Mouse (Mus musculus) megakaryocyte, adult 5-6 weeks (primary cell): ENCODE measurements at regions not wholly inside any gene's neighbourhood (a gene's known extent, or its start where the extent isn't known, plus 50 kb on each side); places are given as distances from the start of the nearest gene placed in this dataset.
"Not testable (repeated sequence)": the region's sequence is repeated elsewhere in the genome, so short reads cannot be mapped to it uniquely, and the experiment has no call there.

ENCODE experiments used
- ATAC-seq: 2 replicates; pipeline ENCODE4 v1.8.0; 2016; ENCODE audit warnings: mild to moderate bottlenecking, inconsistent platforms; ENCODE audit not compliant: poor library complexity, severe bottlenecking

DNA sequence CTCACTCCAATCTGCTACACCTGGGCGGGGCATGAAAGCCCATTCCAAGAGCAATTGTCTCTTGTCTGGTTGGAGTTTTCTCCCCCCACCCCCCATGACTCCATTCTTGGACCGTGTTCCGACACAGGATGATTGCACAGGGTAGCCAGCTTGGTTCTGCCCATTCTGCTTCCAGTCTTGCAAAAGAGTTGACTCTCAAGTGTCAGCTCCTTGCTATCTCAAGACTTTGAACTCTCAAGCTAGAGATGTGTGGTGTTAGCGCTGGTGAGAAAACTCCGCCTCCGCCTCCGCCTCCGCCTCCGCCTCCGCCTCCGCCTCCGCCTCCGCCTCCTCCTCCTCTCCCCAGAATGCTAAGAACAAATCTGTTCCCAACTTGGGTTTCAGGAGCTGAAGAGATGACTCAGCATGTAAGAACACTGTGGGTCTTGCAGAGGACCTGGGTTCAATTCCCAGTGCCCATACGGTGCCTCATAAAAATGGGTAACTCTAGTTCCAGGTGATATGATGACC, 135.1 kb downstream of the Bcat1 start:
- ATAC-seq, result no peak

DNA sequence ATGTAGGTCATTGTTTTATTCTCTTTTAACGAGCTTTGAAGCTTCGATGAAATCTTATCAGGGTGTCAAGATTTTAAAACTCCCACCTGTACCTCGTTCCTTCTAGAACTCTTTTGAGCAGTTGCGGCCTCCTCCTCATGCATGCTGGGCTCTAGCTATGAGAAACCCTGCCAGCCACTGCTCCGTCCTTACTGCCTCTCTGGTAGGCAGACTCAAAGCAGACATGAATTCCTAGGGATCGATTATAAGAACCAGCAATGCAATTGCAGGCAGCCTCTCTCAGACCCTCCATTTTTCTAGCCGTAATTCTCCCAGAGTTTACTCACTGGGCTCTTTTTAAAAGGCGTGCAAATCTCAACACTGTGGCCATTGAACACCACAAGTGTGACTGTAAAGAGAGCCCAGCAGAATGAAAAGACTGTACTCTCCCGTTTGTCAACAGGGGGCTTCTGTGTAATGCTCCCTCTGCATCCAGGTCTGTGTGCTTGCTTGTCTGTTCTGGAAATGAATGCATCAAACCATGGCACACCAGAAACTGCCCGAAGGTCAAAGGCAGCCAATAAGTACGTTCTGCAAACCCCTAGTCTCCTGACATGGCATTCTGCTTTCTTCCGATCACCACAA, 137.3 kb downstream of the Bcat1 start:
- ATAC-seq, result no peak

DNA sequence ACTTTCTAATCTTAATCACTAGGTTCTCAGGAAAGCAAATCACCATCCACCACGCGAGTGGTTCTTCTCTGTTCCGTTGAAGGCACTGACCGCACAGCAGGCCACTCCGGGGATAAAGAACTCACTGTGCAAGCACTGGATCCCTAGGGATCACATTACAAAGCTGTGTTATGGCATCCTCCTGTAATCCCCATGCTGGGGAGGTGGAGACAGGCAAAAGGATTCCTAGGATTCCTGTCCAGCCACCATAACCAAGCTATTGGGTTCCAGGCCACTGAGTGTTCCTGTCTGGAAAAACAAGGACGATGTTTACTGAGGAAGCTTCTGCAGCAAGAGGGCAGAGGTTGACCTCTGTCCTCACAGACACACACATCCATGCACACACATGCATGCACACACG, 138.8 kb downstream of the Bcat1 start:
- ATAC-seq, result no peak

DNA sequence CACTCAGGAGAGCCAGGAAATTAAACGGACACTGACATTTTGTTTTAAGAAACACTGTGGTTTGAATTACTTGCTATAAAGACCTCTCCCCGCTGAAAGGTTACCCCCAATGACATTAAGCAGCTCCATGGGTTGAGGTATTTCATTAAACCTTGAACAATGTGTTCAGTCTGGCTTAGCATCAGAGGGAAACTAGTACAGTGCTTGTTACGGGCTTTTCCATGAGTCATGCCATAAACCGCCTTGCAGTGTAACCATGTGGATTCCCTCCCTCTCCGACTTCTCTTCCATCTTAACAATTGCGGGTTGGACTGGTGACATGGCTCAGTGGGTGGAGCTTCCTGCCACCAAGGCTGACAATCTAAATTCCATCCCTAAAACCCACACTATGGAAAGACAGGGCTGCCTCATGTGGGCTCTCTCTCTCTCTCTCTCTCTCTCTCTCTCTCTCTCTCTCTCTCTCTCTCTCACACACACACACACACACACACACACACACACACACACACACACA, 142.2 kb downstream of the Bcat1 start:
- no peak for ATAC-seq

DNA sequence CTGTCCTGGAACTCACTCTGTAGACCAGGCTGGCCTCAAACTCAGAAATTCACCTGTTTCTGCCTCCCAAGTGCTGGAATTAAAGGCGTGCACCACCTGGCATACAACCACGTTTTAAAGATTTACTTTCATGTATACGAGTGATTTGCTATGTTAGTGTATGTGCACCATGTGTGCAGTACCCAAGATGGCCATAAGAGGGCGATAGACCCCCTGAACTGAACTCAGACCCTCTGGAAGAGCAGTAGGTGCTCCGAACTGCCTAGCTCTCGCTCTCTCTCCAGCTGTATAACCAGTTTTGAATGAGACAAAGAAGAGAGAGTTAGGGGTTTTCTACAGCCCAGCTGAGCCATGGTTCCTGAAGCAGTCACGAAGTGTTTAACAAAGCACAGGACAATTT, 143.6 kb downstream of the Bcat1 start:
- ATAC-seq, result no peak

DNA sequence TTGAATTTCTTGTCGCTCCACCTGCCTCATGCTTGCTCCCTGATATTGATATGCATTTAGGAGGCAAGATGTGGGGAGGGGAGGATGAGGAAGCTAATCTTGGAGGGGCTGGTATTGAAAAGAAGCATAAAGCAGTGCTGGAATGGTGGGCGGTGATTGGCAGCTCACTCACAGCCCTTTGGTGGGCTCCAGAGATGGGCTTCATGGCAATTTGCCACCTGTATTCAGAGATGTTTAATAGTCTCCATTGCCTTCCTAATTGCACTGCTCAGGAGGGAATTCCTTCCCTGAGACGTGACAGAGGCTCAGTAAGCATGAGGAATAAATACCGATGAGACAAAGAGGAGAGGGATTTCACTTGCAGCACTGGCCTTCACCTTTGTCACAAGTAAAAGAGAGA, 146.0 kb downstream of the Bcat1 start:
- ATAC-seq, result no peak

DNA sequence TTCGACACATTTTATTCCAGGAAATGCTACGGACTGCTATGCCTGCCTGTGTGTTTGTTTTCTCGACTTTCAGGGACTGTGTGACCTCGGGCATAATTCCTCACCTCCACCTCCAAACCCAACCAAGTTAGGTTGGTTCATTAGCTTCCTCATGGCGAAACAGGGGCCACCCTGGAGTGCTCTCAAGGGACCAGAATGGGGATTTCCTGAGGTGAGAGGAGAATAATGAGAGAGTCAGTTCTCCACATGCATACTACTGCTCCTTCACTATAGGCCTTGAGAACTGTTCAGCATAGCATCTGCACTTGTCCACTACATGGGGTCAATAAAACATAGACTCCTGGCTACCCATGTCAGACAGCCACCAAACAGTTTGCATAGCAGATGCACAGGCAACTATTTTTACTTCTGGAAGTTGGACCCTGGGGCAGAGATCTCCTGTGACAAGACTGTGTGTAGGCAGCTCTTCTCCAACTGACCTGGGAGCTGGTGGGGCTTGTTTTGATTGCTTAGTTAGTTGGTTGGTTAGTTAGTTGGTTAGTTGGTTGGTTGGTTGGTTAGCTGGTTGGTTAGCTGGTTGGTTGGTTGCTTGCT, 146.6 kb downstream of the Bcat1 start:
- ATAC-seq, result no peak

DNA sequence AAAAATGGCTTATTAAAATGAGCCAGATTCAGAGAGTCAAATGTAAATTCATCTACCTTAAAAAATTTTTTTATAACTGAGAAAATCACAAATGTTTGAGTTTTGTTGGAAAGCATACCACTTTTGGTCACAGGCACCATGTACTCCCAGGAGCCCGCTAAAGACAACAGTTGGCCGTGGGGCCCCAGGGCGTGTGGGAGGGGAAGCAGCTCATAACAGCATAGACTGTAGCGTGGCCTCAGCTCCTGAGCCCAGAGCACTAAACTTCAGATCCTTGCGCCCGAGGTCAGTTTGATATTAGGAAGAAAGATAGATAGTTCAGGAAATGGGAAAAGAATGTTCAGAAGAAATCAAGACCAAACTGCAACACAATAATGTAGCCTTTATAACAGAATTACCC, 145.8 kb upstream of the Sox5 start:
- ATAC-seq, result no peak

DNA sequence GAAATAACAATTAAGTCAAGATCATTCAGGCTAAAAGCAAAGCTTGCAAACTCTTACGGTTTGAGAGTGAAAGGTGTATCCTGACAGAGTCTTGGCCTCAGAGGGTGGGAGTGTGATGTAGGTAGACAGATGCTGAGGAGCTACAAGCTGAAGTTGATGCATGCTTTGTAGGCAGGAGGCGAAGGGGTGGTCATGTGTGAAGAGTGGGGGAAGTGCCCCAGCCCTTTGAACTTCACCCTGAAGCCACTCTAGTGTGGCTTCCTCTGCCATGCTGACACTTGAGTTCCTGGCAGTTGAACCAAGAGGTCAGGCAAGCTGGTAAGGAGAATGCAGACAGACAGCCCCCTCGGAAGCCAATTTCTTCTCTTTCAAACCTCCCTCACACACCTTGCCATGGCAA, 141.0 kb upstream of the Sox5 start:
- ATAC-seq, result 0 out of 2 replicates have a peak, but pooled peaks have one; percentile 23

DNA sequence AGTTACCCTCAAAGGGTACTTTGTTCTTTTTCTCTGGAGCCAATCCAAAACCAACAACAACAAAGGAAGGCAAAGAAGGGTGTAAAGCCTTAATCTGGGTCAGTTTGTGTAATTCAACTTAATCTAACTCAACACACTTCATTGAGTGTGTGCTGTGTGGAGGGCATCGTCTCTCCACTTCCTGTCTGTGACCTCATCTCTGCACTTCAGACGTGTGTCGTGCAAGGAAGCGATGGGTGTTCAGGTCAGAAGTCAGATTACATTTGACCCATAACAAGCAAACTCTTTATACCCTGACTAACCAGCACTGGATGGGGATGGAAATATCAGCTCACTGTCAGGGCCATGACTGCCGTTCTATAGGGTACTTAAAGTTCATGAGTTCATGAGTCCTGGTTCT, 138.0 kb upstream of the Sox5 start:
- ATAC-seq, result peak; percentile 43; the same call in 1 of the 2 replicates

DNA sequence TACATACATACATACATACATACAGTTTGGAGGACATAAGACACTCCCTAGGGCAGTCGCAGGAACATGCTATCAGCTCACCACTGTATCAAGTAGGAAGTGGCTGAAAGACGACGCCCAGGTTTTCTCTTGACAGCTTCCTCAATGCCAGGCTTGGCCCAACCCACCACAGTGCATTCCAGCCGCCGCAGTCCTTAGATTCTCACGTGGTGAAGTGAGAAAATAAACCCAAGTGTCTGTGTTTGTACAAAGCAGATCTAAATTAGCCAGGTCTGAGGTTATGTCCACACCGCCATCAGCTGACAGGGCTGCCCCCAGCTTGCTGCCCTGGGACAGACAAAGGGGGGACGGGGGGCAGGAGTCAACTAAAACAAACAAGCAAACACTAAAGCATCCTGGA, 135.4 kb upstream of the Sox5 start:
- ATAC-seq, result peak; percentile 96

DNA sequence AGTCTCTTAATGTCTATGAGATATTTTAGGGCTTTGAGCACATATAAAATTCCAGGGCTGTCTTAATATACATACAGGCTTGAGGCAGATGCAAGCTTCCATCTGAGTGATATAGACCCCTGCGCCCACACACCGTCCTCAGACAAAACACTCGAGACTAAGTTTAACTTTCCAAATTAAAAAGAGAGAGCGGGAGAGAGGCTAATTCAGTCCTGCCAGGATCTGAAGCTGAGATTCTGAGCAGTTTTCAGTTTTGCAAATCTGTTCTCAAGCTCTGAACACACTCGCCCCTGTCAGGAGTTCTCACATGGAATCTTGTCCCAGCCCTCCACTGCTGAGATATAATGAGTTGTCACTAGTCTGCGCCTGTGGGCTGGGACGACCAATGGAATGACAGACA, 130.0 kb upstream of the Sox5 start:
- ATAC-seq, result no peak

DNA sequence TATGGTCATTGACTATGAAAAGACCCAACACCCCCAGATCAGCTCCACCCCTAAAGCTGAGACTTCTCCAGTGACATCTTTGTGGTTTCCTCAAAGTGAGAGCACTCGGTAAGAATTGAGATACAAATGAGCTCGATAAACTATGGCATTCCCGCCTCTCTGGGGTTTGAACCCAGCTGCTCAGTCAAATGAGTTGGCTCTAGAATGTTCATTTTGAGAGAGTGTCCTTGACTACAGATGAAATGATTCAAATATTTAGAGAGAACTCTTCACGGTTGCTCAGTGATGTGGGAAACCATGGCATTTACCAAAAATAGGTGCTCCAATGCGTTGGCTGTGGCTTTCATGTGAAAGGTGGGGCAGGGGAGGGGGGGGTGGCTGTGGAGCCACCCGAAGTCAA, 128.6 kb upstream of the Sox5 start:
- ATAC-seq, result no peak

DNA sequence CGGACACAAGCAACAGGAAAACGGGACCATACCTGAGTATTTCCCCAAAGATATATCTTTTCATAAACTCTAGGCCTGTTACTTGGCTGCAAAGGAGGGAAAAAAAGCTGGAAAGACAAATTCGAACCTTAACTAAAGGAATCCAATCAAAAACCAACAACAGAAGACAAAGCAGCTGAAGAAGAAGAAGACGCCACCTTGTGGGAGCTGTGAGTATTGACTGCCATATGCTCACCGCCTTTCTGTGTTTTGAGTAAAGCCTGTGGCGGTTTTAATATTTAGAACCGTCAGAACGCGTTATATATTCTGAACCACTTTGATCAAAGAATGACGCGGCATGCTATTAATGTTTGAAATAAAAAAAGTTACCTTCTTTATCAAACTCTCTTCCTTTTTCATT, 126.9 kb upstream of the Sox5 start:
- no peak for ATAC-seq

DNA sequence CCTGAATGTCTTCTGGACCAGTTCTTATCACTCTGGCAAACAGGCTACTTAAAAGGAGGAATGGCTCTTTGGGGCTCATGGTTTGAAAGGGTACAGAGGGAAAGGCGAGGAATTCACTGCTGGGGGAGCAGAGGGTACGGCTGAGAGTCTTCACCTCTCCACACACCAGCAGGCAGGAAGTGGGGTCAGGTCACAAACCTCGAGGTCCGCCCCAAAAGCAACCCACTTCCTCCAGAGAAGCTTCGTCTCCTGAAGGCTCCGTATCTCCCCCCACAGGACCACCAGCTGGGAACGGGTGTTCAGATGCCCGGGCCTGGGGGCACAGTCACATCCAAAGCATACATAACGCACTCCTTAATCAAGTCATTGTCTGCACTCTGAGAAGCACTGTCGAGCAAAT, 121.4 kb upstream of the Sox5 start:
- peak; percentile 39 for ATAC-seq

DNA sequence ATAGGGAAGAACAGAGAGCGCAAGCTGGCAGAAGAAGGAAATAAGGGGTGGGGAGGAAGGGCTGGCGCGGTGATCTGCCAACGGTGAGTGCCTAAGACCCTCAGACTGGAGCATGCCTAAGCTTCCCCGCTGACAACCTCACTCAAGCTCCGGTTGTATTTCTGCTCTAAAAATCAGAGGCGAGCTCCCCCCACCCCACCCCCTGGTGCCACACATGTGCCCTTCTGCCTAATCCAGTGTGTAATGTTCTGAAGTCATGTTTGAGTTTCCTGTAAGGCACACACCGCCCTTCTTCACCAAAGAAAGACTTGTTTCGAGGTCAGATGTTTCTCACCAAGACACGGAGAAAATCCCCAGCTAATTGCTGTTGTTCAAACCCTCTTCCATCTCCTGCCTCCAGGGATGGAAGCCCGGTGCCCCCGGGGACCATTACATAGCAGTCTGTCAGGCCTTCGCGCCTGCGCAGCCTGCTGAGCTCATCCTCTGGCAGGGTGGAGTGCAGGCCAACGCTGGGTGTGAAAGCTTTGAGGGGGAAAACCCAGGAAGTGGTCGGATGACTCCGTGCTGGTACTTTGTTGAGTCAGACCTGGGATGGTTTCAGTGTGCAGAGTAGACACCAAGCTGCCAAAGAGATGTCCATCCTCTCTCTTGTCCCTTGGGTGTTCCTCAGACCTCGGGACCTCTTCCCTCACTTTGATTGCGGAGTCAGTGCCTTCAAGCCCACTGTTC, 120.7 kb upstream of the Sox5 start:
- ATAC-seq, result peak; percentile 73

DNA sequence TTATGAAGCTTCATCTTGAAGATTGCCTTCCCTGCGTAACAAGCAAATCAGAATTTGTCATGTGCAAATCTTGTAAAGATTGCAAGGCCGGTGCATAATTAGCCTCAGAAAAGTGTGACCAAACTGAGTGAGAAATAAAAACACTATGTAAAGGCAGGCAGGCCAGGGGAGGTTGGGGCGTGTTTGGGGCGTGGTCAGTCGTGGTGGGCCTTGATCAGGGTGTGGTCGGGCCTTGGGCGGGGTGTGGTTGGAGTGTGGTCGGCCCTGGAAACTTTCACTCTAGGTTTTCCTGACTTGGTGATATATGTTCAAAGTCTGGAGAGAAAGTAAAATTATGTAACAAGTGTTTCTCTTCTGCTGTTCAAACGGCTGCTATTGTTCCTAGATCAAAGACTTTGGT, 120.0 kb upstream of the Sox5 start:
- ATAC-seq, result peak; percentile 69

DNA sequence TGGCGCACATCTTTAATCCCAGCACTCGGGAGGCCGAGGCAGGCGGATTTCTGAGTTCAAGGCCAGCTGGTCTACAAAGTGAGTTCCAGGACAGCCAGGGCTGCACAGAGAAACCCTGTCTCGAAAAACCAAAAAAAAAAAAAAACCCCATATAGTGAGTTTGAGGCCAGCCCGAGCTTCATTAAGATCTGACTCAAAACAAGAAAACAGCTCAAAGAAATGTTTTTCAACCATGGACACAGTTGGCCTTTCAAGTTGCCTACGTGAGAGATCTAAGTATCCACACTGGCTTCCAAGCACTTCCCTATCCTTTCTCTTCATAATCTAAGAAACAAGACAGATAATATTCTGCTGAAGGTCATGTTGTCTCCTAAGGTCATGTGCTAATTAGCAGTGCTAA, 119.1 kb upstream of the Sox5 start:
- ATAC-seq, result not testable (repeated sequence)

DNA sequence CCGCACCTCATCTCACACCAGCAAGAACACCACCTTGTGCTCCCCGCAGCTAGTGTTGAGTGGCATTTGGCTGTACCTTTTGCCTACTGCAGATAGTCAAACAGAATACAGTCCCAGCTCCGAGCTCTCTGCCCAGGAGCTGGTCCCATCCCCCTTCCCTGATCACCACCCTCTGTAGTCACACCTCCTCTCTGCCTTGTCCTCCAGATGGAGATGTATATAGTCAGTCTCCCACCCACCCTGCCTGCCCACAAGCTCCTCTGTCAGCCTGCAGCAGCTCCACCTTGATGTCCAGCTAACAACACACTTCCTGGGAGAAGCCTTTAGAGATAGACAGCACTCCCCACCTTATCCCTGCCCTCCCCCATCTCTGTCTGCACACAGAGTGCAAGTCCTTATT, 115.7 kb upstream of the Sox5 start:
- ATAC-seq, result no peak

DNA sequence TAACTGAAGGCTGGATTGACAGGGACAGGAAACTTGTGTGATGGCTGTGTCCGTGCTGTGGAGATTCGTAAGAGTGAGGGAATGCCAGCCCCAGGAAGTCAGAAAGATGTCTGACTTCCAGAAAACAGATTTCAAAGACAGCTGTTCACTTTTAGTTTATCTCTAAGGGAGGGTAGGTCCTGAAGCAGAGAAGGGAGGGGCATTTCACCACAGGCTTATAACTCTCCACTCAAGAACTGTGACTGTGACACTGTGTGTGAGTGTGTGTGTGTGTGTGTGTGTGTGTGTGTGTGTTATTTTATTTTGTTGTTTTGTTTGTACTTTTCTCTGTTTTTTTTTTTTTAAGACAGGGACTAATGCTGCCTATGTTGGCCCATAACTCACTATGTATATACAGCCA, 109.1 kb upstream of the Sox5 start:
- no peak for ATAC-seq

DNA sequence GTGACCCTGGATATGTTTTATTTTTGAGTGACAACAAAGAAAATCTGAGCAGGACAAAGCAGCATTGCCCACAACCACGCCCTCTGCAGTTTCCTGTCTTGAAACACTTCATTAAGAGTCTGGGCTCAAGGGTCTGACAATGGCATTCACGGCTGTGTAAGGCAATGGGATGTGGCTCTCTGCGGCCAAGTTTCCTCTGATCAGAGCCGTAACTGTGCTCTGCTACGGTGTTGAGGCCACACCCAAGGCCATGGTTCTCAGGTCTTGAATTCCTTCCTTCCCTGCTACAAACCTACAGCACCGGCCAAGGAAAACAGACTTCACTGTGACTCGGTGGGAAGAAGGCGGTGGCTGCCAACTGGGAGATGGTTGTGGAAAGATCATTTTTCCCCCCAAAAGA, 108.4 kb upstream of the Sox5 start:
- ATAC-seq, result no peak

DNA sequence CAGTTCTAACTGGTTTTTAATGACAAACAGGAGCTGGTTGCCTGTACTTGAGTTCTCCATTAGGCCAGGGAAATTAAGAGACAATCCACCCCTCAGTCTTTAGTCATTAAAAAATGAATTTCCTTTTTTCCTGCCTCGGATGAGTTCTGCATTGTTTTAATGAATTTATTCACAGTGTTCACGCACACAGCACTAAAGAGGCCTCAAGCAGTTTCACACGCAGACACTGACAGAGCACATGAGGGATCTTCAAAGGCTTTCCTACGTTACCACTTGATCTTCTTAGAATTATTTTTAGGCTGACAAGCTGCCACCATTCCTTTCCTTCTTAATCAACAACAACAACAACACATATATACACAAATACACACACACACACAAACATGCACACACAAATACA, 101.3 kb upstream of the Sox5 start:
- no peak for ATAC-seq
